Mouse (Mus musculus): ENCODE measurements around the gene Dnajb5.
A peak's percentile ranks its signal among the peaks of the same experiment; 100 is the strongest.

The Dnajb5 gene

GRCm38 (mm10) chr4:42949676-42950051, at the start of gene Dnajb5:
Dnajb5 (plus strand) TSS chr4:42949814.
- peak; percentile 99 for DNase-seq (ENCODE audit: low spot score)

GRCm38 (mm10) chr4:42900878-42901277, 48.7 kb upstream of the Dnajb5 start:
- DNase-seq (ENCODE audit: low spot score): peak; percentile 42

DNA sequence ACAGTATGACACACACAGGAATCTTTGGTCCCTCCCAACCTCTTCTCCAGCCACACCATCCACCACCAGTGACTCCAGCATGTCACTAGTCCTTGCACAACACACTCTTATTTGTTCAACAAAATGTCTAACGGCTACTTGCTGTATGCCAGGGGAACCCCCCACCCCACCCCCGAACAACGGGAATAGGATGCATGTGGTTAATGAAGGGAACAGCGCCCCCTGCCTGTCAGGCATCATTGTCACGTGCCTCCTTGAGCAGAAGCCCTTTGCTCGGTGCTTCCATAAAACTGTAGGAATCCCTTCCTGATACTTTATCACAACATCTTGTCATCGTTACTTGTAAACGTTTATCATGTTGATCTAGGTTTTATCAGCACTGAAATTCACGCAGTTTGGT, 47.4 kb upstream of the Dnajb5 start:
- no peak for DNase-seq (ENCODE audit: low spot score)

DNA sequence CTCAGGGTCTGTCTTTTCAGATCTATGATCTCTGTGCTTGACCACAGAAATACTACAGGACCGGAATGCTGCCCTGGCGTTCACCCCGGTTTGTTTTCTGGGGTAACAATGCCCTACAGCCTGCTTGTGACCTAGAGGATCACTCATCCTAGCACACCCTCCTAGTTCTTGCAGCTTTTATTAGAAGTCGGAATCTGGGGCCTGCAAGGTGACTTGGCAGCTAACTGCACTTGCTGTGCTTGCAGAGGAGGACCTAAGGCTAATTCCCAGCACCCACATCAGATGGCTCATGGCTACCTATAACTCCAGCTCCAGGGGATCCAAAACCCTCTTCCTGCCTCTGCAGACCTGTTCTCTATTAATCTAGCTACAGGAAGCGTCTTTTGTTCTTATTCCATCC, 46.9 kb upstream of the Dnajb5 start:
- no peak for DNase-seq (ENCODE audit: low spot score)

GRCm38 (mm10) chr4:42903942-42904341, 45.7 kb upstream of the Dnajb5 start:
- DNase-seq (ENCODE audit: low spot score): no peak

GRCm38 (mm10) chr4:42904523-42904922, 45.1 kb upstream of the Dnajb5 start:
- no peak for DNase-seq (ENCODE audit: low spot score)

GRCm38 (mm10) chr4:42904966-42905365, 44.6 kb upstream of the Dnajb5 start:
- DNase-seq (ENCODE audit: low spot score): no peak

GRCm38 (mm10) chr4:42913391-42913790, 36.2 kb upstream of the Dnajb5 start:
- DNase-seq (ENCODE audit: low spot score): no peak

DNA sequence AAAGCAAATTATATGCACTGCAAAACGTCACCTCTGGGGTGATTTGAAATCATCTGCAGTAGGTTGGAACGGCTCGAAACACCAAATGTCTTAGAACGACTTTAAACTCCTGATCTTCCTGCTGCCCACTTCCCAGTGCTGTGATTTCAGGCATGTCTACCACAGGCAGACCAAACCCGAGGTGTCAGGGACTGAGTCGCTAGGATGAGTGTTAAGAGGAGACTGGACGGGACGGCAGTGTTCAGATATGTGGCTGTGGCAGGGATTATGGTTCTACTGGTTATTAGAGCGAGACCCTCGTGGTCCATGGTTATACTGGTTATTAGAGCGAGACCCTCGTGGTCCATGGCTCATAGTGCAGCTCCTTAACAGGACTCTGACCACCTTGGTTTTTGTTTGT, 34.3 kb upstream of the Dnajb5 start:
- no peak for DNase-seq (ENCODE audit: low spot score)

- no peak for DNase-seq (ENCODE audit: low spot score)
These were observed 33.6 kb upstream of the Dnajb5 start for GRCm38 (mm10) chr4:42915966-42916365.

DNA sequence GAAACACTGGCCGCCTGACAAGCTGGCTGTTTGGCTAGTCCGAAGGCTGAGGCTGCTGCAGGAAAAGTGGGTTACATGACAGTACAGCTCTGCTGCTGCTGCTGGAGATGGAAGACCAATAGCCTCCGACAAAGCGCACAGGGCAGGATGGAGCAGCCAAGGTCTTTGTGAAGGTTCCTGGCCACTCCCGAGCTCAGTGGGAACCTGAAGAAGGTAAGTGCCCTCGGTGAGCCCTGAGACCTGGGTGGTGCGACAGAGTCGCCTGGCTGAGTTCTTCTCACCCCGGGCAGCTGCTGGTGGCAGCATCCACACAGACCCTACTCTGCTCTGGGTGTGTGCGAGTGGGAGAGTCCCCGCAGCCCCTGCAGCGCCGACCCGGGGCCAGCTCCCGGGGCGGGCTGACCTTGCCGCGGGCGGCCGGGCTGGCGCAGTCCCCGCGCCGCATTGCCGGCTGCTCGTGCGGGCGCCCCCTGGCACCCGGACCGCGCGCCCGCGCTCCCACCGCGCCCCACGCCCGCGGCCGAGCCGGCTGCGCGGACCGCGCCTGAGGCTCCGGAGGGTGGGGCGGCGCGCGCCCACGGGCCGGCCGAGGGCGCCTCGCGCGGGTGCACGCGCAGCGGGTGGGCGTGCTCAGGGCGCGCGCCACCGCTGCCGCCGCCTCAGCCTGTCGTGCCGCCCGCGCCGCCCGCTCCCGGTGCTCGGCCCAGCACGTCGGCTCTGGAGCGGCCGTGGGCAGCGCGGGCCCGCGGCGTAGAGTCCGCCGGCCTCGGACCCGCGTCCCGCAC, 32.8 kb upstream of the Dnajb5 start, which contains the start of gene Phf24:
Gene Phf24, plus strand, starts transcription at position 44 of the 785 bp plus-strand sequence.
- peak; percentile 38 for DNase-seq (ENCODE audit: low spot score)

DNA sequence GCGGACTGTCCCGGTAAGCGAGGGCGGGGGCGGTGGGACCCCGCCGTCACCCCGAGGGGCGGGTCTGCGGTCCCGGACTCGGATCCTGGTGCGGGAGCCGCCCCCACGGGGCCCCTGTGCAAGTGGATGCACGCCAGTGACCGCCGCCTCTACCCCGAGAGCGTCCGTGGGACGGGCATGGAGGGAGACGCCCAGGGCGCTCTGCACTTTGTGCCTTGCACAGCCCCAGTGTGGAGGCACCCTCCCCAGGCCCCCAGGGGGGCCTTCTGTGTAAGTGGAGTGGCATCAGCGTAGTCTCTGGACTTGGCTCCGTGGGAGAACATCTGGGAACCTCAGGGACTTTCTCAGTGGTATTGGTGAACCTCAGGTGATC, 32.2 kb upstream of the Dnajb5 start:
- DNase-seq (ENCODE audit: low spot score): no peak

DNA sequence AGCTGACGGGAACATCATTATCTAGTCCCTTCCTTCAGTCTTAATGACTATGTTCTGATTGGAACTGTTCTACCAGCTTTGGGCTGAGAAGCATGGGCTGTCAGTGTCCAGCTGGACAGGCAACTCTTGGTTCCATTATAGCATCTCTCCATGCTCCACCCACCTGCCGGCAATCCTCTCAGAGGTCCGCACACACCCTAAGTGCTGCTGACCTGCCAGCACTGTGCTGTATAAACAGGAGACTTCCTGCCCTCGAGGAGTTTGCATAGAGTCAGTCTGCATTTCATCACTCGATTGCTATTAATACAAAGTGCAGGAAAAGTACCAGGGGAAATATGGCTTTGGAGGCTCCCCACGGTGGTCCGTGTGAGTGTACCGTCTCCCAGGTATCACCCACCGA, 28.9 kb upstream of the Dnajb5 start:
- no peak for DNase-seq (ENCODE audit: low spot score)

DNA sequence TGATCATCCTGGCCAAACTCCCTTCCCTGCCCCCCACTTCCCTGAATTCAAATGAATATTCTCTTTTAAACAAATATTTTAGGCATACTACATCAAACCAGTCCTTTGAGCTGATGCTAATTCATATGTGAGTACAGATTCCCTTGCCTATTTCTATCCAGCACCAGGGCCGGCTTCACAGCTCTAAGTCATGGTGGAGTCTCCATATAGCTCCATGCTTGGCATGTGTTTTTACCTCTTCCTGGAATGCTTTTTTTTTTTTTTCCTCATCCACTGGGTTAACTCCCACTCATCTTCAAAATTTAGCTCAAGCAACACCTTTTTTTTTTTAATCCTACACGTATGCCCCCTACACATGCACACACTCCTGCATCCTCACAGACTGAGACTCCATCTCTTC, 28.1 kb upstream of the Dnajb5 start:
- DNase-seq (ENCODE audit: low spot score): no peak

GRCm38 (mm10) chr4:42922056-42922455, 27.6 kb upstream of the Dnajb5 start:
- DNase-seq (ENCODE audit: low spot score): no peak

GRCm38 (mm10) chr4:42922461-42922860, 27.2 kb upstream of the Dnajb5 start:
- no peak for DNase-seq (ENCODE audit: low spot score)

DNA sequence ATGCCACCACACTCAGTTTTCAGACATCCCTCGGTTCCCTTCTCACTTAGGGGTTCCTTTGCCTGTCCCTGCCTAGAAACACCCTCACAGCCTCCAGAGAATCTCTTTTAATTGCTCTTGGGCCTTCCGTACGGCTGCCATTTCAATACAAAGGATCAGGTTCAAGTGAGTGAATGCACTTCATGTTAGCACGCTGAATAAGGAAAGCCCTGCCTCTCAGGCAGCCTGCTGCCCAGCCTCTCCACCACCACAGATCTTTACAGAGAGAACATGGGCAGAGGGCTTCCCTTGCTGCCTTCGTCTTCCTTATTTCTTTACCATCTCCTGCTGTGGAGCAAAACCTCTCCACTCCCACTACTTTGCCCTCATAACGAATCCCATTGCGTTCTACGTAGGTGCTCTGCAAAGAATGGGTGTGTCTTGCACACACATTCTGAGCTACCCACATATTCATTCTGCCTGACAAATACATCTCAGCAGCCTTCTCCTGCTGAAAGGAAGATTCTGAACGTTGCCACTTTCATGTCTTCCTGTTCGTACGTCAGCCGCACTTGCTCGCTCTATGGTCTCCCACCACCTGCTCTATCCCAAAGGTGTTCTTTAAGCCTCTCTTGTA, 25.4 kb upstream of the Dnajb5 start:
- no peak for DNase-seq (ENCODE audit: low spot score)

DNA sequence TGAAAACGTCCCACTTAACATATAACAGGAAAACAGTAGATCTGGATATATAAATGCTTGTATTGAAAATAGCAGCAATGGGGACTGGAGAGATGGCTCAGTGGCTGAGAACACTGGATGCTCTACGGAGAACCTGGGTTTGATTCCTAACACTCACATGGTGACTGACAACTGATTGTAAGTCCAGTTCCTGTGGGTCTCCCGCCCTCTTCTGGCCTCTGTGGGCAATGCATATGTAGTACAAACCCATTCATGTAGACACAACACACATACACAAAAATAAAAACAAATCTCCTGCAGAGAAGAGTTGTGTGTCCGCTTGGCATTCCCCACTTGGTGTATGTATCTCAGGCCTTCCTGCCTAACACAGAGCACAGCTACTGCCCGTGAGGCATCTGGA, 21.4 kb upstream of the Dnajb5 start:
- DNase-seq (ENCODE audit: low spot score): no peak

DNA sequence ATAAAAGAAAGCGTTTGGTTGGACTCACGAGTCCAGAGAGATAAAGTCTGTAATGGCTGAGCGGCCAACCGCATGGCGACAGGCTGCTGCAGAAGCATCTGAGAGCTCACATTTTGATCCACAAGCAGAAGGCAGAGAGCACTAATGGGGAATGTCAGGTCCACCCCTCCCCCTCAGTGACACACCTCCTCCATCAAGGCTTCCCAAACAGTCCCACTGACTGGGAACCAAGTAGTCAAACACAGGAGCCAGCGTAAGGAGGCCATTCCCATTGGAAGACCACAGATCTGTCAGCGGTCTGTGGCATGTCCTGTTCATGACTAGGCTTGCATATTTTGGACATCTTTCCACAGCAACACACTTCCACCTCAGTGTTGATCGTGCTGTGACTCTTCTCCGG, 20.7 kb upstream of the Dnajb5 start:
- no peak for DNase-seq (ENCODE audit: low spot score)

GRCm38 (mm10) chr4:42932229-42932969, 17.2 kb upstream of the Dnajb5 start:
- DNase-seq (ENCODE audit: low spot score): no peak

DNA sequence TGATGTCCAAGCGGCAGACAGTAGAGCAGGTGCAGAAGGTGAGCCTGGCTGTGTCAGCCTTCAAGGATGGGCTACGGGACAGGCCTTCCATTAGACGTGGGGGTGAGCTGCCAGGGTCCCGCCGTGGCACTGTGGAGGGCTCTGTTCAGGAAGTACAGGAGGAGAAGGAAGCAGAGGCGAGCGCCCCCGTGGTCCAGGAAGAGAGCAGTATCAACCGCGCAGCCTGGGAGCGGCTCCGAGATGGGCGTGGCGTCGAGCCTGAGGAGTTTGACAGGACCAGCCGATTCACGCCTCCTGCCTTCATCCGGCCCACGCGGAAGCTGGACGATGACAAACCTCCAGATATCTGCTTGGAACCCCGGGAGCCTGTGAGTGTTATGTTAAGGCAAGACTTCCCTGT, 16.0 kb upstream of the Dnajb5 start:
- DNase-seq (ENCODE audit: low spot score): no peak

GRCm38 (mm10) chr4:42941396-42941795, 8.2 kb upstream of the Dnajb5 start:
- no peak for DNase-seq (ENCODE audit: low spot score)

DNA sequence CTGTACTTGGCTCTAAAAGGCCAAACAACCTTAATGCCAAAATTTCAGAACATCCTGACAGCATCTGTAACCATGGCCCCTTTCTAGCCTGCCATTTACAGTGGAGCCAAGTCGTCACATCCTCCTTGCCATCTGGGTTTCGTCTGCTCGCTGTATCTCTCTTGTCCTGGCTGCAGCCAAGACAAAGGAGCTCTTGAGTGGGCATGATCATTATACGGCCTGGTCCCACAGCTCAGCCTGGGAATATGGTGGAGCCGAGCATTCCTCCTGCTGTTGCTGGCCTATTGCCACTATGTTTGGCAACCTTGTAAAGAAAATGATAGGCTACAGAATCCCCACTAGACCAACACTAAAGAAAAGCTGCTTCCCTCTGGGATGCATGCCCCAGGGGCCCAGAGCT, 6.3 kb upstream of the Dnajb5 start:
- DNase-seq (ENCODE audit: low spot score): no peak
